Mouse (Mus musculus) myocyte (in vitro differentiated cells): ENCODE data around the gene Itga4. TPM values are rescaled to one million over a fixed set of nuclear protein-coding genes. Genes with fewer than 3 reads are reported as not detected.

Experiments
- H3K27me3 ChIP-seq: one replicate; pipeline ENCODE4 v1.6.1; 2011; ENCODE audit not compliant: control insufficient read depth, insufficient read depth, insufficient read length
- H3K36me3 ChIP-seq: one replicate; pipeline ENCODE4 v1.6.1; 2011; ENCODE audit not compliant: control insufficient read depth, insufficient read depth
- H3K4me2 ChIP-seq: one replicate; pipeline ENCODE4 v1.6.1; 2011; ENCODE audit warnings: low read depth, control low read depth
- H3K4me3 ChIP-seq: one replicate; pipeline ENCODE4 v1.5.1; 2011; ENCODE audit warnings: mild to moderate bottlenecking, control low read depth, moderate library complexity
- H3K79me2 ChIP-seq: one replicate; pipeline ENCODE4 v1.6.1; 2011; ENCODE audit not compliant: control insufficient read depth, insufficient read depth
- H3ac ChIP-seq: one replicate; pipeline ENCODE4 v1.6.1; 2011; ENCODE audit not compliant: control insufficient read depth, insufficient read length
- CEBPB ChIP-seq: IDR thresholded peaks from 2 replicates; pipeline ENCODE4 v1.6.1; 2011; ENCODE audit warnings: mild to moderate bottlenecking, moderate library complexity; ENCODE audit not compliant: poor library complexity, insufficient read depth, severe bottlenecking
- E2F4 ChIP-seq: IDR thresholded peaks from one replicate; pipeline ENCODE4 v1.6.1; 2011; ENCODE audit warnings: mild to moderate bottlenecking, control low read depth, moderate library complexity; ENCODE audit not compliant: insufficient read depth
- MAX ChIP-seq: IDR thresholded peaks from one replicate; pipeline ENCODE4 v1.6.1; 2011; ENCODE audit warnings: low read depth, mild to moderate bottlenecking, control low read depth
- MYOD1 ChIP-seq, 3 experiments: IDR thresholded peaks; one replicate each; pipeline ENCODE4 v1.6.1; 2011; ENCODE audit warnings: control low read depth in 2 of 3, low read depth in 2 of 3, mild to moderate bottlenecking in 2 of 3, moderate library complexity in 1 of 3; ENCODE audit not compliant: insufficient read length in 2 of 3, control insufficient read depth in 1 of 3
- MYOG ChIP-seq, 3 experiments: IDR thresholded peaks; one replicate each; pipeline ENCODE4 v1.6.1; 2011; ENCODE audit warnings: control low read depth in 2 of 3, low read depth in 2 of 3, mild to moderate bottlenecking in 2 of 3; ENCODE audit not compliant: insufficient read length in 2 of 3, control insufficient read depth in 1 of 3, insufficient read depth in 1 of 3
- POLR2A ChIP-seq: IDR thresholded peaks from one replicate; pipeline ENCODE4 v1.6.1; 2011; ENCODE audit warnings: low read depth, mild to moderate bottlenecking, control low read depth, moderate library complexity; ENCODE audit not compliant: insufficient read length
- POLR2AphosphoS2 ChIP-seq: IDR thresholded peaks from one replicate; pipeline ENCODE4 v1.6.1; 2011; ENCODE audit warnings: low read depth, control low read depth; ENCODE audit not compliant: insufficient read length
- REST ChIP-seq: IDR thresholded peaks from one replicate; pipeline ENCODE4 v1.6.1; 2011; ENCODE audit warnings: mild to moderate bottlenecking, control low read depth, moderate library complexity; ENCODE audit not compliant: insufficient read depth, insufficient read length
- SRF ChIP-seq: IDR thresholded peaks from one replicate; pipeline ENCODE4 v1.6.1; 2011; ENCODE audit warnings: low read depth; ENCODE audit not compliant: control insufficient read depth, insufficient read length
- TCF12 ChIP-seq: IDR thresholded peaks from one replicate; pipeline ENCODE4 v1.6.1; 2011; ENCODE audit warnings: mild to moderate bottlenecking, control low read depth; ENCODE audit not compliant: poor library complexity, insufficient read depth, severe bottlenecking
- TCF3 ChIP-seq: IDR thresholded peaks from one replicate; pipeline ENCODE4 v1.6.1; 2011; ENCODE audit warnings: low read depth, control low read depth; ENCODE audit not compliant: insufficient read length
- USF1 ChIP-seq: IDR thresholded peaks from one replicate; pipeline ENCODE4 v1.6.1; 2011; ENCODE audit warnings: low read depth, mild to moderate bottlenecking, control low read depth, moderate library complexity
- polyA plus RNA-seq: library from polyadenylated mRNA; unstranded; fragments of >200 nt; fragmentation: generic; extraction: Trizol; gene quantifications from one replicate; pipeline ENCODE4 v1.2.1, GENCODE M21; 2012; ENCODE audit warnings: missing spikeins

Itga4 gene
- polyA plus RNA-seq, 1 experiment = 2.5 TPM

DNA sequence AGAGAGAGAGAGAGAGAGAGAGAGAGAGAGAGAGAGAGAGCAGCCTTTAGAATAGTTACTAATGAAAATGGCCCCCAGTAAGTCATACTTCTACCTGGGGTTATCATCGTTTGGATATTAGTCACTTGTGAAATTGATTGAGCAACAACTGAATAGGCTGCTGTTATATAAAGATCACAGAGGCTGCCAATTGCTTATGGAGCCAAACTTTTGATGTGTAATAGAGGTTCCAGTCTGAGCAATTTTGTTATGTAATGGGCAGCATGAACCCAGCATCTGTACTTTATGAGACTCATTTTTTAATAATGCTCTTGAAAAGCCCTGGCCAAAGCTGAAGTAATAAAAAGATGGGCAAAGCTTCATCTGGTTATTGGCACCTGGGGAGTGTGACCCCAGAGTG, 34.9 kb downstream of the Itga4 start:
- H3K36me3 ChIP-seq = peaks cover 13% of the 10 kb centered on the region
- no peak overlapping the region for H3K4me3 ChIP-seq
- no peak overlapping the region for H3ac ChIP-seq
- no peak for TF ChIP-seq USF1
- no peak for TF ChIP-seq MYOG (IDR thresholded peaks at IDR 0.05; ENCODE audit: control insufficient read depth in 1 of 3, insufficient read depth in 1 of 3, insufficient read length in 2 of 3, low read depth in 2 of 3)
- TF ChIP-seq CEBPB = no peak
- no peak overlapping the region for H3K4me2 ChIP-seq
- no peaks in the 10 kb centered on the region for H3K27me3 ChIP-seq
- no peaks in the 10 kb centered on the region for H3K79me2 ChIP-seq

DNA sequence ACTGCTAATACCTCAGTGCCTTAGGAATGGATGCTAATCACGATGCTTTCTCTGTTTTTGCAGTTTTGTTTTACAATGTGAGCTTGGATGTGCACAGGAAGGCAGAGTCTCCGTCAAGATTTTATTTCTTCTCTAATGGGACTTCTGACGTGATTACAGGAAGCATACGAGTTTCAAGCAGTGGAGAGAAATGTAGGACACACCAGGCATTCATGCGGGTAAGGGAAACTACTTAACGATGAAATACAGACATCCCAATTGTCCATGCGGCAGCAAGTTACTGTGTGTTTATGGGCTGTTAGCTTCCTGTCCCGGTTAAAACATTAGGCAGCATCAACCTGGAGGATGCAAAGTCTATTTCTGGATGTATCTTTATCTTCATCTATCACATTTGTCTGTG, 36.7 kb downstream of the Itga4 start:
- no peak for TF ChIP-seq POLR2A
- no peak for TF ChIP-seq TCF12
- no peak for TF ChIP-seq TCF3
- no peak for TF ChIP-seq CEBPB
- no peaks in the 10 kb centered on the region for H3K79me2 ChIP-seq
- peaks cover 11% of the 10 kb centered on the region for H3K36me3 ChIP-seq
- no peak overlapping the region for H3K4me2 ChIP-seq
- no peaks in the 10 kb centered on the region for H3K27me3 ChIP-seq
- H3K4me3 ChIP-seq = no peak overlapping the region
- no peak overlapping the region for H3ac ChIP-seq

DNA sequence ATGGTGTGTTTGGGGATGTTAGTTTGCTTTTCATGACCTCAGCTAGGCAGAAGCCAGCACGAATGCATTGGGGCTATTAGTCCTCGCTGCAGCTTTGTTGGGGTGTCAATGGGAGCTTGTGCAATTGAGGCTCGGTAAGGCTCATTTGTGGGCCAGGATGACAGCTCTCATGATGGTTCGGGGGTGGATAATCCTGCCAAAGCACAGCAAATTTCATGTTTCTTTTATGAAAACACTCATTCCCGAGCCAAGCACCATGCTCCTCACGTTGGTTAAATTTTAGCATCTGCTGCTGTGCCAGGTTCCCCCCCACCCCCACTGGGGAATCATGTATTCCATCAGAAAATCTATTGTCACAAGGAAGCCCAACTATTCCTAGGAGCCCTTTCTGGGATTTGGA, 37.2 kb downstream of the Itga4 start:
- TF ChIP-seq USF1 = no peak
- TF ChIP-seq POLR2AphosphoS2 = no peak
- TF ChIP-seq MYOD1 (IDR thresholded peaks at IDR 0.05; ENCODE audit: control insufficient read depth in 1 of 3, insufficient read length in 2 of 3, low read depth in 2 of 3) = no peak
- TF ChIP-seq E2F4 = no peak
- no peak for TF ChIP-seq TCF3
- TF ChIP-seq MAX = no peak
- no peak for TF ChIP-seq REST
- no peak for TF ChIP-seq TCF12
- no peak for TF ChIP-seq MYOG (IDR thresholded peaks at IDR 0.05; ENCODE audit: control insufficient read depth in 1 of 3, insufficient read depth in 1 of 3, insufficient read length in 2 of 3, low read depth in 2 of 3)
- no peak for TF ChIP-seq SRF
- TF ChIP-seq CEBPB = no peak
- no peak for TF ChIP-seq POLR2A
- no peaks in the 10 kb centered on the region for H3K79me2 ChIP-seq
- H3K4me2 ChIP-seq = no peak overlapping the region
- no peak overlapping the region for H3K4me3 ChIP-seq
- no peaks in the 10 kb centered on the region for H3K27me3 ChIP-seq
- peaks cover 8% of the 10 kb centered on the region for H3K36me3 ChIP-seq
- no peak overlapping the region for H3ac ChIP-seq

DNA sequence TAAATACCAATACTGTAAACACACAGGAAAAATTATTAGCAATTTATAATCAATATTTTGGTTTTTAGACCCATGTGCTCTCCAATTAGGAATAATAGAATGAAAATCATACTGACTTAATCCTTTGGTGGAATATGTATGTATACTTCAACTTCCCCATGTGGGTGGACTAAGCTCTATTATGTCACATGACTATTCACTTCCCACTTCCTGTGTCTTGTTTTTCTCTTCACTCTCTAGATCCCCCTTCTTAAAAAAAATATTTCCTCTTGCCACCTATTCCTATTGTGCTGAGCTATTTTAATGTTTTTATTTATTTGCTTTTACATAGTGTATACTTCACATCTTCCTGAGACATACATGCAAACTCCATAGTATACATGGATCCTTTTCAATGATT, 47.2 kb downstream of the Itga4 start:
- no peak overlapping the region for H3K4me3 ChIP-seq
- H3K4me2 ChIP-seq = no peak overlapping the region
- H3ac ChIP-seq = no peak overlapping the region
- peaks cover 4% of the 10 kb centered on the region for H3K36me3 ChIP-seq
- no peaks in the 10 kb centered on the region for H3K27me3 ChIP-seq
- H3K79me2 ChIP-seq = no peaks in the 10 kb centered on the region
- TF ChIP-seq MAX = no peak
- no peak for TF ChIP-seq POLR2A
- TF ChIP-seq MYOG (IDR thresholded peaks at IDR 0.05; ENCODE audit: control insufficient read depth in 1 of 3, insufficient read depth in 1 of 3, insufficient read length in 2 of 3, low read depth in 2 of 3) = no peak
- TF ChIP-seq TCF3 = no peak
- no peak for TF ChIP-seq REST
- TF ChIP-seq SRF = no peak
- no peak for TF ChIP-seq USF1
- no peak for TF ChIP-seq E2F4
- no peak for TF ChIP-seq MYOD1 (IDR thresholded peaks at IDR 0.05; ENCODE audit: control insufficient read depth in 1 of 3, insufficient read length in 2 of 3, low read depth in 2 of 3)
- TF ChIP-seq CEBPB = no peak
- TF ChIP-seq TCF12 = no peak
- TF ChIP-seq POLR2AphosphoS2 = no peak

DNA sequence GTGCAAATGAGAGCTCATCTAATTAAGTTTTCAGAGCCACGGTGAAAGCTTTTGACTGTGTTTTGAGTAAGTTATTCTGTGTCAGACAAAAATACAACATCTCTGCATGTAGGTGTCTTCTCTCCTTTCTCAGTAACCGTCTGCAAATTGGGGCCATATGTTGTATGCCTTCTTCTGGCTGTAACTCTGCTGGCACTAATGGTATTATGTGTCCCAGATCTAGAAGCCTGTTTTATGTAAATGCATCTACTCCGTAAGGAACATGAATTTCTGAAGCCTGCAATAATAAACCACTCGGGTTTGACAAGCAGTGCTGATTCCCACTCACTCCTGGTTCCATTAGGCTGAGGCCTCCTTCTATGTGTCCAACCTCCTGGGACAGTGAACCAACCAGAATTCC, 52.3 kb downstream of the Itga4 start:
- peaks cover 2% of the 10 kb centered on the region for H3K36me3 ChIP-seq
- no peak overlapping the region for H3K4me3 ChIP-seq
- TF ChIP-seq CEBPB = no peak
- TF ChIP-seq TCF12 = no peak
- TF ChIP-seq REST = no peak
- no peak for TF ChIP-seq E2F4
- no peak for TF ChIP-seq MAX
- no peak for TF ChIP-seq USF1
- no peak for TF ChIP-seq MYOD1 (IDR thresholded peaks at IDR 0.05; ENCODE audit: control insufficient read depth in 1 of 3, insufficient read length in 2 of 3, low read depth in 2 of 3)
- no peak for TF ChIP-seq MYOG (IDR thresholded peaks at IDR 0.05; ENCODE audit: control insufficient read depth in 1 of 3, insufficient read depth in 1 of 3, insufficient read length in 2 of 3, low read depth in 2 of 3)
- TF ChIP-seq POLR2A = no peak
- H3K4me2 ChIP-seq = no peak overlapping the region
- H3ac ChIP-seq = no peak overlapping the region
- H3K27me3 ChIP-seq = no peaks in the 10 kb centered on the region
- H3K79me2 ChIP-seq = no peaks in the 10 kb centered on the region
